In genomic region chr17:5008761-5009160, GRCm38 (mm10) we compare ENCODE assay signal across 15 mouse cellular contexts. TPM values are rescaled to one million over a fixed set of nuclear protein-coding genes. Genes with fewer than 3 reads are reported as not detected.
DNase-seq lines count a peak whose midpoint lies in the region; ATAC-seq and TF ChIP-seq lines count a peak whose summit lies in the region.
"Had no signal": no experiment of that assay in that cellular context is flagged by ENCODE, and none has a peak within 500 bp of the region (broad histone marks: within the 10 kb centered on the region; RNA-seq: fewer than 3 reads in every experiment).

No protein-coding gene starts in this region.

- peak; percentile 42 for DNase-seq in forebrain, embryonic 11.5 days (ENCODE audit: low spot score)
- no peak for DNase-seq in hindbrain, embryonic 10.5 days (ENCODE audit: low spot score)
- DNase-seq in hindbrain, embryonic 11.5 days (ENCODE audit: low spot score) = no peak
- DNase-seq in stomach, postnatal 0 days (ENCODE audit: low spot score) = no peak
- no peak for DNase-seq in cerebellum, adult 18-20 months
- DNase-seq: adrenal gland, postnatal 14 days; cerebellum, adult 9-10 months had no signal

- peaks cover 25% of the 10 kb centered on the region for H3K4me1 ChIP-seq in forebrain, embryonic 11.5 days (replicated peaks; ENCODE audit: control insufficient read depth, insufficient read depth, low read length)
- H3K4me1 ChIP-seq in forebrain, embryonic 15.5 days = peaks cover 71% of the 10 kb centered on the region
- H3K4me1 ChIP-seq in hindbrain, embryonic 10.5 days (replicated peaks) = peaks cover 94% of the 10 kb centered on the region
- H3K4me1 ChIP-seq in hindbrain, embryonic 11.5 days (replicated peaks; ENCODE audit: control insufficient read depth, insufficient read depth, low read length) = peaks cover 35% of the 10 kb centered on the region
- H3K4me1 ChIP-seq in megakaryocyte, embryonic 14.5 days = peaks cover 85% of the 10 kb centered on the region
- peaks cover 15% of the 10 kb centered on the region for H3K4me1 ChIP-seq in stomach, postnatal 0 days (replicated peaks; ENCODE audit: control insufficient read depth, insufficient read depth)

- 70% methylated on average over 5 of the region's 5 CpGs for WGBS in forebrain, embryonic 11.5 days
- 75% methylated on average over 5 of the region's 5 CpGs for WGBS in forebrain, embryonic 15.5 days
- WGBS in hindbrain, embryonic 10.5 days = 66% methylated on average over 5 of the region's 5 CpGs
- WGBS in hindbrain, embryonic 11.5 days = 65% methylated on average over 5 of the region's 5 CpGs
- WGBS in stomach, postnatal 0 days = 52% methylated on average over 5 of the region's 5 CpGs

- no peak for TF ChIP-seq EP300 in stomach, postnatal 0 days (optimal IDR thresholded peaks at IDR 0.05)

- ATAC-seq in forebrain, embryonic 11.5 days (replicated peaks; ENCODE audit: low FRiP score) = no peak
- no peak for ATAC-seq in forebrain, embryonic 15.5 days (replicated peaks)
- ATAC-seq in hindbrain, embryonic 11.5 days (ENCODE audit: low FRiP score) = no peak
- no peak for ATAC-seq in megakaryocyte, adult 5-6 weeks (ENCODE audit: poor library complexity, severe bottlenecking)
- ATAC-seq in stomach, postnatal 0 days (ENCODE audit: low FRiP score, low TSS enrichment) = no peak
- ATAC-seq: intestine, embryonic 16.5 days; midbrain, embryonic 16.5 days had no signal

- no peak overlapping the region for H3K9ac ChIP-seq in forebrain, embryonic 11.5 days (ENCODE audit: low read length)
- H3K9ac ChIP-seq in forebrain, embryonic 15.5 days (replicated peaks) = no peak overlapping the region; the same call in none of the 2 replicates
- no peak overlapping the region for H3K9ac ChIP-seq in hindbrain, embryonic 11.5 days (ENCODE audit: low read depth, low read length)
- no peak overlapping the region for H3K9ac ChIP-seq in stomach, postnatal 0 days (ENCODE audit: low read length)
- H3K9ac ChIP-seq: embryonic facial prominence, embryonic 15.5 days had no signal

- no peaks in the 10 kb centered on the region for H3K9me3 ChIP-seq in forebrain, embryonic 11.5 days (ENCODE audit: control insufficient read depth, low read length)
- H3K9me3 ChIP-seq in forebrain, embryonic 15.5 days = no peaks in the 10 kb centered on the region
- no peaks in the 10 kb centered on the region for H3K9me3 ChIP-seq in hindbrain, embryonic 10.5 days
- no peaks in the 10 kb centered on the region for H3K9me3 ChIP-seq in hindbrain, embryonic 11.5 days (ENCODE audit: control insufficient read depth, low read length)
- H3K9me3 ChIP-seq in megakaryocyte, embryonic 14.5 days = no peaks in the 10 kb centered on the region
- H3K9me3 ChIP-seq in stomach, postnatal 0 days (ENCODE audit: control insufficient read depth, low read length) = no peaks in the 10 kb centered on the region
- H3K9me3 ChIP-seq: embryonic facial prominence, embryonic 15.5 days; limb, embryonic 10.5 days had no signal

- no peak overlapping the region for H3K4me3 ChIP-seq in forebrain, embryonic 11.5 days (ENCODE audit: low read depth, low read length)
- H3K4me3 ChIP-seq in forebrain, embryonic 15.5 days = no peak overlapping the region
- no peak overlapping the region for H3K4me3 ChIP-seq in hindbrain, embryonic 10.5 days
- no peak overlapping the region for H3K4me3 ChIP-seq in hindbrain, embryonic 11.5 days (ENCODE audit: low read depth, low read length)
- H3K4me3 ChIP-seq in megakaryocyte, embryonic 14.5 days (replicated peaks) = peak overlapping the region; percentile 24
- H3K4me3 ChIP-seq in stomach, postnatal 0 days (ENCODE audit: low read depth, low read length) = no peak overlapping the region
- H3K4me3 ChIP-seq: embryonic facial prominence, embryonic 15.5 days; limb, embryonic 10.5 days had no signal

- no peaks in the 10 kb centered on the region for H3K36me3 ChIP-seq in forebrain, embryonic 11.5 days (ENCODE audit: control insufficient read depth, insufficient read depth, low read length)
- H3K36me3 ChIP-seq in forebrain, embryonic 15.5 days = no peaks in the 10 kb centered on the region
- H3K36me3 ChIP-seq in hindbrain, embryonic 10.5 days = no peaks in the 10 kb centered on the region
- no peaks in the 10 kb centered on the region for H3K36me3 ChIP-seq in hindbrain, embryonic 11.5 days (ENCODE audit: control insufficient read depth, insufficient read depth, low read length)
- H3K36me3 ChIP-seq in megakaryocyte, embryonic 14.5 days (replicated peaks; ENCODE audit: low read length) = peaks cover 9% of the 10 kb centered on the region
- H3K36me3 ChIP-seq in stomach, postnatal 0 days (ENCODE audit: control insufficient read depth, insufficient read depth, low read length) = no peaks in the 10 kb centered on the region
- H3K36me3 ChIP-seq: embryonic facial prominence, embryonic 15.5 days; limb, embryonic 10.5 days had no signal

- no peak overlapping the region for H3K4me2 ChIP-seq in forebrain, embryonic 11.5 days (ENCODE audit: low read depth, low read length, severe bottlenecking)
- H3K4me2 ChIP-seq in forebrain, embryonic 15.5 days (replicated peaks) = no peak overlapping the region
- H3K4me2 ChIP-seq in hindbrain, embryonic 11.5 days (replicated peaks; ENCODE audit: low read depth, low read length) = no peak overlapping the region
- no peak overlapping the region for H3K4me2 ChIP-seq in stomach, postnatal 0 days (replicated peaks; ENCODE audit: low read depth)
- H3K4me2 ChIP-seq: embryonic facial prominence, embryonic 15.5 days had no signal

- no peak overlapping the region for H3K27ac ChIP-seq in forebrain, embryonic 11.5 days (ENCODE audit: low read depth, low read length)
- H3K27ac ChIP-seq in forebrain, embryonic 15.5 days (replicated peaks) = no peak overlapping the region
- H3K27ac ChIP-seq in hindbrain, embryonic 10.5 days = peak overlapping the region; percentile 40; the same call in 1 of the 2 replicates
- no peak overlapping the region for H3K27ac ChIP-seq in hindbrain, embryonic 11.5 days (ENCODE audit: low read depth, low read length)
- H3K27ac ChIP-seq in stomach, postnatal 0 days (replicated peaks) = no peak overlapping the region
- H3K27ac ChIP-seq: embryonic facial prominence, embryonic 15.5 days; limb, embryonic 10.5 days had no signal

- TF ChIP-seq CTCF in stomach, postnatal 0 days (IDR thresholded peaks at IDR 0.05; ENCODE audit: low read depth) = peak; percentile 14; the same call in 1 of the 2 replicates

- no peaks in the 10 kb centered on the region for H3K27me3 ChIP-seq in forebrain, embryonic 11.5 days (ENCODE audit: control insufficient read depth, insufficient read depth, low read length)
- H3K27me3 ChIP-seq in forebrain, embryonic 15.5 days = no peaks in the 10 kb centered on the region
- H3K27me3 ChIP-seq in hindbrain, embryonic 10.5 days (ENCODE audit: insufficient read depth, poor library complexity, severe bottlenecking) = no peaks in the 10 kb centered on the region
- no peaks in the 10 kb centered on the region for H3K27me3 ChIP-seq in hindbrain, embryonic 11.5 days (ENCODE audit: control insufficient read depth, insufficient read depth, low read length)
- H3K27me3 ChIP-seq in megakaryocyte, embryonic 14.5 days (replicated peaks) = no peaks in the 10 kb centered on the region
- H3K27me3 ChIP-seq in stomach, postnatal 0 days (ENCODE audit: control insufficient read depth, insufficient read depth, low read length) = no peaks in the 10 kb centered on the region
- H3K27me3 ChIP-seq: CH12.LX; embryonic facial prominence, embryonic 15.5 days had no signal

RNA-seq across cellular contexts. Expression of gene Arid1b, which starts 14.6 kb away (rescaled TPM):
- polyA plus RNA-seq in forebrain, embryonic 11.5 days (2014; fragmentation: Nextera tagmentation; extraction: Ambion mirVana) = 15.5 and 16.3 TPM in 2 replicates
- polyA plus RNA-seq in forebrain, embryonic 15.5 days (2015; fragmentation: Nextera tagmentation; extraction: Ambion mirVana) = 14.8 TPM in 2 replicates
- 10.4 and 11.7 TPM in 2 replicates for polyA plus RNA-seq in hindbrain, embryonic 10.5 days (2016; fragmentation: Nextera tagmentation; extraction: Ambion mirVana)
- polyA plus RNA-seq in hindbrain, embryonic 11.5 days (2014; fragmentation: Nextera tagmentation; extraction: Ambion mirVana) = 13.1 and 18.6 TPM in 2 replicates
- 13.3 and 27.6 TPM in 2 replicates for polyA plus RNA-seq in megakaryocyte, embryonic 14.5 days (2012; ENCODE audit: insufficient read depth, low replicate concordance)
- 23.0 and 28.1 TPM in 2 replicates for total RNA-seq in megakaryocyte, adult 5-6 weeks (2015)
- total RNA-seq in megakaryocyte, adult 5-6 weeks (2017) = 15.2 and 19.0 TPM in 2 replicates
- 5.6 and 5.9 TPM in 2 replicates for polyA plus RNA-seq in stomach, postnatal 0 days (2015; fragmentation: Nextera tagmentation; extraction: Ambion mirVana)
